38 mouse cellular contexts compared by ENCODE assay signal in genomic region chr19:43981992-43982391, GRCm38 (mm10). TPM values are rescaled to one million over a fixed set of nuclear protein-coding genes. Genes with fewer than 3 reads are reported as not detected.
"Had no signal": no experiment of that assay in that cellular context is flagged by ENCODE, and none has a peak within 500 bp of the region (broad histone marks: within the 10 kb centered on the region; RNA-seq: fewer than 3 reads in every experiment).

No protein-coding gene starts in this region.

- H3K27me3 ChIP-seq: midbrain, embryonic 15.5 days; neural tube, embryonic 12.5 days had no signal

- H3K4me2 ChIP-seq: limb, embryonic 12.5 days; limb, embryonic 13.5 days; limb, embryonic 15.5 days; liver, embryonic 11.5 days; liver, embryonic 12.5 days; liver, embryonic 13.5 days; liver, embryonic 15.5 days; lung, embryonic 14.5 days; lung, embryonic 15.5 days; midbrain, embryonic 11.5 days; midbrain, embryonic 12.5 days; midbrain, embryonic 13.5 days; midbrain, embryonic 15.5 days; neural tube, embryonic 12.5 days had no signal

- H3K4me1 ChIP-seq: liver, embryonic 13.5 days; liver, embryonic 15.5 days; midbrain, embryonic 15.5 days had no signal

- DNase-seq: left cerebral cortex, postnatal 4 days; liver; liver, embryonic 13.5 days; liver, postnatal 0 days; lung, adult 18-20 months; lung, adult 2 months; lung, embryonic 14.5 days; lung, postnatal 10 days; lung, postnatal 14 days; lung, postnatal 36 days; lung, postnatal 4 days; midbrain, embryonic 14.5 days had no signal

- H3K36me3 ChIP-seq: limb, embryonic 10.5 days; limb, embryonic 12.5 days; limb, embryonic 13.5 days; limb, embryonic 15.5 days; liver, embryonic 13.5 days; liver, embryonic 15.5 days; lung, embryonic 15.5 days; midbrain, embryonic 10.5 days; midbrain, embryonic 12.5 days; midbrain, embryonic 13.5 days; midbrain, embryonic 15.5 days; neural tube, embryonic 12.5 days had no signal

- H3K4me3 ChIP-seq: limb, embryonic 10.5 days; limb, embryonic 12.5 days; limb, embryonic 13.5 days; limb, embryonic 15.5 days; liver, embryonic 12.5 days; liver, embryonic 13.5 days; liver, embryonic 15.5 days; lung, embryonic 15.5 days; megakaryocyte, embryonic 14.5 days; midbrain, embryonic 10.5 days; midbrain, embryonic 12.5 days; midbrain, embryonic 13.5 days; midbrain, embryonic 15.5 days; myocyte; neural tube, embryonic 12.5 days had no signal

- H3K9ac ChIP-seq: limb, embryonic 12.5 days; limb, embryonic 13.5 days; limb, embryonic 15.5 days; liver, embryonic 12.5 days; liver, embryonic 13.5 days; liver, embryonic 14.5 days; liver, embryonic 15.5 days; liver, postnatal 0 days; lung, embryonic 14.5 days; lung, embryonic 15.5 days; midbrain, embryonic 12.5 days; midbrain, embryonic 13.5 days; midbrain, embryonic 15.5 days; neural tube, embryonic 12.5 days had no signal

- H3K27ac ChIP-seq: limb, embryonic 10.5 days; limb, embryonic 12.5 days; limb, embryonic 13.5 days; limb, embryonic 15.5 days; liver, embryonic 12.5 days; liver, embryonic 13.5 days; liver, embryonic 14.5 days; liver, embryonic 15.5 days; lung, embryonic 15.5 days; macrophage; midbrain, embryonic 10.5 days; midbrain, embryonic 12.5 days; midbrain, embryonic 13.5 days; midbrain, embryonic 15.5 days; neural tube, embryonic 12.5 days had no signal

- ATAC-seq: liver, embryonic 12.5 days; liver, postnatal 0 days; lung, postnatal 0 days; midbrain, embryonic 13.5 days; midbrain, embryonic 15.5 days; midbrain, embryonic 16.5 days had no signal

- H3K9me3 ChIP-seq: limb, embryonic 10.5 days; limb, embryonic 12.5 days; limb, embryonic 13.5 days; limb, embryonic 15.5 days; liver, embryonic 12.5 days; liver, embryonic 13.5 days; liver, embryonic 15.5 days; lung, embryonic 15.5 days; megakaryocyte, embryonic 14.5 days; midbrain, embryonic 10.5 days; midbrain, embryonic 12.5 days; midbrain, embryonic 13.5 days; midbrain, embryonic 15.5 days; neural tube, embryonic 12.5 days had no signal

RNA-seq across cellular contexts. Expression of gene Cpn1, which starts 4.4 kb away (rescaled TPM):
- total RNA-seq: megakaryocyte-erythroid progenitor cell, adult 5-6 weeks; monocyte, adult 5-6 weeks had no signal
- polyA plus RNA-seq: limb, embryonic 10.5 days; limb, embryonic 11.5 days; macrophage; myocyte had no signal

RNA-seq across cellular contexts. Expression of gene Cyp2c23, which starts 47.0 kb away (rescaled TPM):
- total RNA-seq: left cerebral cortex, postnatal 4 days; megakaryocyte, adult 5-6 weeks; megakaryocyte-erythroid progenitor cell, adult 5-6 weeks; midbrain, postnatal 0 days; monocyte, adult 5-6 weeks had no signal
- polyA plus RNA-seq: limb, embryonic 10.5 days; midbrain, embryonic 10.5 days; midbrain, embryonic 11.5 days; midbrain, embryonic 12.5 days; midbrain, embryonic 14.5 days; midbrain, embryonic 15.5 days; midbrain, embryonic 16.5 days; midbrain, postnatal 0 days; neural tube, embryonic 11.5 days; neural tube, embryonic 12.5 days had no signal
